Mouse (Mus musculus) CD4-positive, CD25-positive, alpha-beta regulatory T cell, adult 4 months (primary cell): Measurements from ENCODE around the gene Cacna1i. TPM values are rescaled to one million over a fixed set of nuclear protein-coding genes. Genes with fewer than 3 reads are reported as not detected.

Experiments used
- ATAC-seq: one replicate; pipeline ENCODE4 v1.8.0; 2017
- polyA plus RNA-seq, 2 experiments: library from polyadenylated mRNA; unstranded; fragments of 100-300 nt; shearing (Covaris generic); gene quantifications; one replicate each; pipeline ENCODE4 v1.2.1; 2017

Gene Cacna1i
- polyA plus RNA-seq, 2 experiments from 2014 or later: not detected

DNA sequence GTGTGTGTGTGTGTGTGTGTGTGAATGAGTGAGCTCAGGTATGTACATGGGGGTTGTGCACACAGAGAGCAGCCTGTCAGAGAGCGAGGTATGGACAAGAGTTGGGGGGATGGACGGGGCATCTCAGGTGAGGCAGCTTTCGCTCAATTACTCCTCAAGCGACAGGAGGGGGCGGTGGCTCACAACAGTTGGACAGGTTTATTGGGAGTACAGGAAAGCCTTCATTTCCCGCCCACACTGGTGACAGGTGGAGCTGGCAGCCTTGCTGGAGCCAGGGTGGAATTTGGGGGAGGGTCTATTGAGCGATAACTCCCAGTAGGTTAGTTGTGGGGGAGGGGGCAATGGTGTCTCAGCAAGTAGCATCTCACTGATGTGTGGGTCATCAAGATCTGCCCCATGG, 48.2 kb downstream of the Cacna1i start:
- ATAC-seq: no peak

DNA sequence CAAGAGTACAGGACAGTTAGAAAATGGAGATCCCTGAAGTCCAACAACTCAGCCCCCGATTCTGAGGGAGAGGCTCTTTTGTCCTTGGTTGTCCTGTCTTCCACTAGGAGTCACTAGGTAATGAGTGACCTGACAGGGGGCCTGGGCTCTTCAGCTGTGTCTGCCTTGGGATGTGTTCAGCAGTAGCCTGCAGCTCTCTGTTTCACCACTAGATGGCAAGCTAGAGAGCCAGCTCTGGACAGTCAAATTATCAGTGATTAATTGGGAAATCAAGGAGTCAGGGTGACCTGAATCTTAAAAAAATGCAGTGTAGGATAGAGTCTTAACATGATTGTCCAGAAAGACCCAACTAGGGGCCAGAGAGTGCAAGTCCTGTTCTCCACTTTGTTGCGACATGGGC, 53.3 kb downstream of the Cacna1i start:
- ATAC-seq: no peak

DNA sequence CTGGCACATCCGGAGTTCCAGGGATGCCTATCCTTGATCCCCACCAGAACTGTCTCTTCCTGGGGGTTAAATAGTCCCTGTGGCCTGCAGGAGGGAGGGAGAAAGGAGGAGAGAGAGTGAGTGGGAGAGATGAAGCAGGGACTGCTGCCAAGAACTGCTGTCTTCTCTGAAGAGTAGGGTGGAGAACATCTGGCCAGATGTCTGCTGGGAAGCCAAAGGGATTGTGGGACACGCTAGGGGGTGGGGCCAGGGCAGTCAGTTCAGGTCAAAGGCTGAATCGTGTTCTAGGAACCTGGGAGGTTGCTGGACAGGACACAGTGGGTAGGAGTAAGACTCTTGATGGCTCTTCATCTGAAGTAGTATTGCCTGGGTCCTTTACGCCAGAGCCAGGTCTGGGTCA, 55.4 kb downstream of the Cacna1i start:
- ATAC-seq: no peak

DNA sequence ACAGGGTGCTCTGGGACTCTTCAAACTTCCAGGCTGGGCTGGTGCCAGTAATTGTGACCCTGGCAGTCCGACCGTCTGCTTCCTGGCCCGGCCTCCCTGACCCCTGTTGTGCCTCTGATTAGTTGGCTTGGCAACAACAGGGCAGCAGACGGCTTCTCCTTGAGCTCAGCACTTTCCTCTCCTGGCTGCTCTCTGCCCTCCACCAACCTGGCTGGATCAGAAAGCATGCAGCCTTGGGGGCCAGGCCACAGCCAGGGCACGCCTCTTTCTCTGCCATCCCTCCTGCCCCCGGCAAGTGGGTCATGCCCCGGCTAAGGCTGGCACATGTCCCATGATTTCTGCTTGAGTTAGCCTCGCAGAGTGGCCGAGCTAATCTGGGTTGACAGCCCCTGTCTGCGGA, 56.0 kb downstream of the Cacna1i start:
- ATAC-seq: no peak

DNA sequence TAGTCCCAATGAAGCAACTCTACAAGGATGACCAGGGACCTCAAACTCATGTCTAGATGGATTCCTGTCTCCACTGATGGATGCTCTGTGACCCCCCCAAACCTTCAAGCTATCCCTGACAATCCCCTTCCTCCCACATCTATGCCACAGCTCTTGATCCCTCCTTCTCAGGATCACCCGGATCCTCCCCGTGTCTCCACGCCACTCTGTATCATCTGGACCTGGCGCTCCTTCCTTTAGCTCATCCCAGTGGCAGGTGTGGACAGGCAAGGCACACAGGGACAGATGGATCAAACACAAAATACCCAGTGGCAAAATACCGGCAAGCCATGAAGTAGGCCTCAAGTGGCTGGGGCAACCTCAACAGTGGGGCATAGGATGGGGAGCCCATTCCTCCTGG, 56.7 kb downstream of the Cacna1i start:
- ATAC-seq: no peak

DNA sequence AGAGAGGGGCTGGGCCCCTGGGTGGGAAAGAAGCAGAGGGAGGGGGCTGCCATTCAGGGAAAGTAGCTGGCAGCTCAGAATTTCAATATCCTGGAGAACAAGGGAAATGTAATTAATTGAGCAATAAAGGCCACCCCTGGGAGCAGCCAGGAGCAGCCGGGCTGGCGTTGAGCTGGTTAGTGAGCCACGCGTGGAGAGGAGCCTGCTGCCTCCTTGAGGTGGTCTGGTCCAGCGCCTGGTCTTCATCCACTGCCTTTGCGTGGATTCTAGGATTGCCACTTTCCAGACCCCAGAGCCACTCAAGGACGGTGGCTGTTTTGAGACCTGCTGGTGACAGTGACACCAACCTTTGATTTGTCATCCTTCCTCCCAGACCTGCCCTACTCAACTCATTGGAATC, 59.5 kb downstream of the Cacna1i start:
- no peak for ATAC-seq

DNA sequence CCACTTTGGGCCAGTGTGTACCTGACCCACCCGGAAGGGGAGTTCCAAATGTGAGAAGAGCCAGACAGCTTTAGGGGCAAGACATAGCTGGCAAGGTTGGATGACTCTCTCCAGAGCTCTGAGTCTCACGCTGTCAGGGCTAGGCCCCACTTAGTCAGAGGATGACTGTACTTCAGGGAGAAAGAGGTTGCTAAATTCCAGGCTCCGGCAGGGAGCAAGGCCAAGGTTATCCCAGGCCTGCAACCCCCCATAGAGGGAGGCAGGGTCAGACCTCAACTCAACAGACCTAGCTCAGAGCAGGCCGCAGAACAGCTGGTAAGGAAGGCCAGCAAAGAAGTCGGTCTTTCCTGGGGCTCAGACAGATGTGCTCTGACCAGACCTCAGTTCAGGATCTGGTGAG, 63.4 kb downstream of the Cacna1i start:
- no peak for ATAC-seq

DNA sequence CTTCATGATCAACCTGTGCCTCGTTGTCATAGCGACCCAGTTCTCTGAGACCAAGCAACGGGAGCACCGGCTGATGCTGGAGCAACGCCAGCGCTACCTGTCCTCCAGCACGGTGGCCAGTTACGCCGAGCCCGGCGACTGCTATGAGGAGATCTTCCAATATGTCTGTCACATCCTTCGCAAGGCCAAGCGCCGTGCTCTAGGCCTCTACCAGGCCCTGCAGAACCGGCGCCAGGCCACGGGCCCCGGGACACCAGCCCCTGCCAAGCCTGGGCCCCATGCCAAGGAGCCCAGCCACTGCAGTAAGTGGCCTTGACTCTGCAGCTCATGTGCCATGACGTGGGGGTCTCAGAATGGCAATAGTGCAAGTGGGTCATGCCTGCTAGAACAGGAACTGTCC, 71.8 kb downstream of the Cacna1i start:
- ATAC-seq: no peak

DNA sequence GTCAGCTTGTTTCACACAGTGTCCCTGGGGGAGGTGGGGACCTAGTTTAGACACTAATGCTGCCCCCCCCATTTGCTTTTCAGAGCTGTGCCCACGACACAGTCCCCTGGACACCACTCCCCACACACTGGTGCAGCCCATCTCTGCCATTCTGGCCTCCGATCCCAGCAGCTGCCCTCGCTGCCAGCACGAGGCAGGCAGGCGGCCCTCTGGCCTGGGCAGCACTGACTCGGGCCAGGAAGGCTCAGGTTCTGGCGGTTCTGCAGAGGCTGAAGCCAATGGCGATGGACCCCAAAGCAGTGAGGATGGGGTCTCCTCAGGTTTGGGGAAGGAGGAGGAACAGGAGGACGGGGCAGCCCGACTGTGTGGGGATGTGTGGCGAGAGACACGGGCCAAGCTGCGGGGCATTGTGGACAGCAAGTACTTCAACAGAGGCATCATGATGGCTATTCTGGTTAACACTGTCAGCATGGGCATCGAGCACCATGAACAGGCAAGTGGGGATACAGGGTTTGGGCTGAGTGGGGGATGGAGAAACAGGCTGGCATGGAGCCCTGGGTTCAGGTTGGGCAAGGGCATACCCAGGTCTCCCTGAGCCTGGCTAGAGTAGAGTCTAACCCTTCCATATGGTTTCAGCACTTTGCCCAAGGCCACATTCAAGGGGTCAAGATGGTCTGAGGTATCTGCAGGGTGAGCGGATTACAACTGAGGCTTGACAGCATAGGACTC, 74.9 kb downstream of the Cacna1i start:
- ATAC-seq: no peak

DNA sequence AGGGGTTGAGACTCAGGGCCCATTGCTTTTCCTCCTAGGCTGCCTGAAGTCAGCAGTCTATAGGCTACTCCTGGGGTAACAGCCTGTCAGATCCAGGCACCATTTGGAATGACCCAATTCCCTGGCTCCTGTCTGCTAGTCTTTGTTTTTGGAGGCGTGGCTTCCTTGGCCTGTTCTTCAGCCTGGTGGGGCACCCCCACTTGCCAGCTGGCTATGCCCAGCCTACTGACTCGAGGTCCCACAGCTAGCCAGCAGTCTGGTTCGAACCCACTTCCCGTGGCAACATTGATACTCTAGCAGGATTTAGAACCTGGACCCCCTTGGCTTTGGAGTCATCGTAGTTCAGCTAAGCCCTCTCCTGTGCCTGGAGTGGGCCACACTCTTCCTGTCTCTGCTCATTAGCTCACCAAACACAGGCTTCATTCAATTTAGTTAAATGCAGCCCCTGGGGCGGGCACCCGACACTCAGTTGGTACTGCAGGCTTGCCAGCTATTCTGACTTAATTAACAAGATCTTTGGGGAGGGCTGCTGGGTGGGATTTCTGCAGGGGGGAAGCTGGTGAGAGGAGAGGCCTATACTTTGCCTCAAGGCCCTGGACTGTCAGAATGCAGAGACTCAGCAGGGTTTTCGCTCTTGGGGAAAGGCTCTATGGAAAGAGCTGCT, 75.6 kb downstream of the Cacna1i start:
- ATAC-seq: no peak

DNA sequence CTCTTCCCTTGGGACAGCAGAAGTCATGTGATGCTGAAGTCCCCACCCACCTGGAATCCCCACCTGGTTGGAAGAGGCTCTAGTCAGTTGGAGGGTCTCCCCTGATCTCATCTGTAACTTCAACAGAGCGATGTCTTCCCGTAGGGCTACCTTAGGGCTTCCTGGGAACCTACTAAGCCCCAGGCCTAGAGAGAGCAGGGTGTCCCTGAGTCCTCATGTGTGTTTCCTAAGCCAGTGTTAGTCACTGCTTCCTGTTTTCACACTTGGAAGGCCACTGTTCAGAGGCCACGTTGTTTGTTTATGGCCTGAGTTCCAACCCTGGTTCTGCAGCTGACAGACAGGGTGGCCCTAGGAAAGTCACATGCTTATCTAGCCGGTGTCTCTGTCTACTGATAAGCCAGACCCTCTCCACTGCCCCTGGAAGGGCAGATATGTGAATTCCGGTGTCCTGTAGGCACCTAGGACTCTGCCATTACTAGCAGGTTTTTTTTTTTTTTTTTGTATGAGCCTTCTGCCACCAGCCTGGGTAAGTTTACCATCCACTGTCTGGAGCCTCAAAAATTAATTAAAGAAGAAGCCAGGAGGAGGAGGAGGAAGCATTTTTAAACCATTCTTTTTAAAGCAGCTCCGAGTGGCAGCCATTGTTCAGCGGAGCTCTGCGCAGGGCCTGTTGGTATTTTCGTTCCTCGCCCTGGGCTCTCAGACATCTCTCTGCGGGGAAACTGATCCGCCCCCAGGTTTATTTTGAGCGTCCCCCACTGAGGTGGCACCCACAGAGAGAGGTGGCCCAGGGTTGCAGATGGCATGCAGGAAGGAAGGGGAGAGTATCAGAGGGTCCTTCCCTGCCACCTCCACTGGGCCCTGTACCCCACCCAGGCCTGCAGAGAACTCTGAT, 77.0 kb downstream of the Cacna1i start:
- no peak for ATAC-seq

DNA sequence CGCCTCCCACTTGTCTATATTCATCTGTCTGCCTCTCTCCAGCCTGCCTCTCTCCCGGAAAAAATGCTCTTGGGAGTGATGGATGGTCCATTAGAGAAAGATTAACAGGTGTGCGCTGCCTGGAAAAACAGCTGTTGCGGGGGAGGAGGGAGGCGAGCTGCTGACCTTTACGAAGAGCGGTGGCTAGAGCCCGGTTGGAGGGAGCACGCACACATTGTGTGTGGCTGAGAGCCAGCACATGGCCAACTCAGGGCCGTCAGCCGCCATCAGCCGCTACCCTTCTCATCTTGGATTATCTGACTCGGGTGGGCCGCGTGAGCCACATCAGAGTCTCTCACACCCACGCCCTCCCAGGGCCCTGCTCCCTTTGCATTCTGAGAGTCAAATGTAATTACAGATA, 79.9 kb downstream of the Cacna1i start:
- no peak for ATAC-seq

DNA sequence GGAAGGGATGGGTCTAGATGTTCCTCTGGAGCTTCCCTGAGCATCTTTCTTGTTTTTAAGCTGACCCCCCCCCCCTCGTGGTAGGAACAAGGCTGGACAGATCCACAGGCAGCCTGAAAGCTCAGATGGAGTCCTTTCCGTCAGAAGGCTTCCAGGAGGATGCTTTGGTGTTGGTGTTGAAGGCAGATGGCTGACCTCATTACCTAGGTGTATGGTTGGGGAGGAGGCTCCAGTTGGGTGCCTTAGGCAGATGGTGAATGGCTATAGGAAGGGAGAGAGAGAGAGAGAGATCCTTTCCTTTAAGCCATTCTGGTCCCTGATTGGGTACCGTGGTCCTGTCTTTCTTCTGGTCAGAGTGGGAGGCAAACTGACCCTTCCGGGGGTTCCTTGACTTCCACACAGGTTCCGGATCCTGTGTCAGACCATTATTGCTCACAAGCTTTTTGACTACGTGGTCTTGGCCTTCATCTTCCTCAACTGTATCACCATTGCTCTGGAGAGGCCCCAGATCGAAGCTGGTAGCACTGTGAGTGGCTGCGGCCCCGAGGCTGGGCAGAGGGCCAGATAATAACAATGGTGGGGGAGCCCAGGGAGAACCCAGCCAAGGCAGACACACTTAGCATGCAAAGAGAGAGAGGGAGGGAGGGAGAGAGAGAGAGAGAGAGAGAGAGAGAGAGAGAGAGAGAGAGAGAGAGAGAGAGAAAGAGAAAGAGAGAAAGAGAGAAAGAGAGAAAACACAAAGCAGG, 86.4 kb downstream of the Cacna1i start:
- no peak for ATAC-seq

DNA sequence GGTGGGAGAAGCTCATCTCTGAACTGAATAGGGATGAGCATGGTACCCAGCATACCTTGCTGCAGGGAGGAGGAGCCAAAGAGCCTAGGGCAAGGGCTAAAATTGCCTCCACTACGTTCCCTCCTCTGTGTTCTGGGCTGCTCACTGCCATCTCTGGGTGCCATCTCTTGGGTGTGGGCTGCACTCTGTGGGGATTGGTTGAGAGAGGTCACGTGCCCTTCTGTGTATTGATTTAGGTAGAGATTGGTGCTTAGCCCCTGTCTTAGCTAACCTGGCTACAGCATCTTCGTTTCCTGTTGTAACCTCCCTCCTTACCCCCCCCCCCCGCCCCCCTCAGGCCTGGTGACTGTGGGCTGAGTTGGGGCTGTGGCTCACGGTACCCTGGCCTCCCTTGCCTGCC, 87.8 kb downstream of the Cacna1i start:
- ATAC-seq: no peak

DNA sequence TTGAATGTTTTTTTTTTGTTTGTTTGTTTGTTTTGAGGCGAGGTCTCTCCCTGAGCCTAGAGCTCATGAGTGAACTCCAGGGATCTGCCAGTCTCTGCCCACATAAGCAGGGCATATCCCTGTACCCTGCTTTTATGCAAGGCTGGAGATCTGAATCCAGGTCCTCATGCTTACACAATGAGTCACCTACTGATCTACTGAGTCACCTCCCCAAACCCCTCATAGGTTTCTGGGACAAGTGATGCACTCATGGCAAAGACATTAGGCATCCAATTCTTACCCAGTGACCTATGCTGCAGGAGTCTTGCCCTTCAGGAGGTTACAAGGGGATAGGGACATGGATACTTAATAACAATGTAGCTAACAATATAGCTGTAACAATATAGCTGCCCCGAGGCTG, 100.1 kb downstream of the Cacna1i start:
- ATAC-seq: no peak

DNA sequence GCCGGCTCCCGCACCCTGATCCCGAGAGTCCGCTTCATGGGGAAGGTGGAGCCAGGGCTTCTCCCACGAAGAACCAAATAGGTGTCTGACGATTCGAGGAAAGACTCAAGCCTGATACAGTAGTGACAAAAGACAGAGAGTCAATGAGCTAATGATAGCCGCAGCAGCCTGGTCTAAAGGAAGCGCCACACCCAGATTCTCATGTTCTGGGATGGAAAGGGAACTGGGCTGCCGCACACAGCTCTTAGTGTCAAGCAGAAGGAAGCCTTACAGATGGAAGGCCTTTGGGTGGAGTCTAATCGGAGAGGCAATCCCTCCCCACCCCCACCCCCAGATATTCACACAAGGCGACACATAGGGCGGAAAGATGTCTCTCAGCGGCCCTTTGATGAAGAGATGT, 104.8 kb downstream of the Cacna1i start:
- no peak for ATAC-seq

DNA sequence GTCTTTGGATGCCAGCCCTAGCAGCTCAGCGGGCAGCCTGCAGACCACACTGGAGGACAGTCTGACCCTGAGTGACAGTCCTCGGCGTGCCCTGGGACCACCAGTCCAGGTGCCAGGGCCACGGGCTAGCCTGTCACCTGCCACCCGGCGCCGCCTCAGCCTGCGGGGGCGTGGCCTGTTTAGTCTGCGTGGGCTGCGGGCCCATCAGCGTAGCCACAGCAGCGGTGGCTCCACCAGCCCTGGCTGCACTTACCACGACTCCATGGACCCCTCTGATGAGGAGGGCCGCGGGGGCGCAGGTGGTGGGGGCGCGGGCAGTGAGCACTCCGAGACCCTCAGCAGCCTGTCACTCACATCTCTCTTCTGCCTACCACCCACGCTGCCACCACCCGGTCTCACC, 108.0 kb downstream of the Cacna1i start:
- ATAC-seq: no peak

DNA sequence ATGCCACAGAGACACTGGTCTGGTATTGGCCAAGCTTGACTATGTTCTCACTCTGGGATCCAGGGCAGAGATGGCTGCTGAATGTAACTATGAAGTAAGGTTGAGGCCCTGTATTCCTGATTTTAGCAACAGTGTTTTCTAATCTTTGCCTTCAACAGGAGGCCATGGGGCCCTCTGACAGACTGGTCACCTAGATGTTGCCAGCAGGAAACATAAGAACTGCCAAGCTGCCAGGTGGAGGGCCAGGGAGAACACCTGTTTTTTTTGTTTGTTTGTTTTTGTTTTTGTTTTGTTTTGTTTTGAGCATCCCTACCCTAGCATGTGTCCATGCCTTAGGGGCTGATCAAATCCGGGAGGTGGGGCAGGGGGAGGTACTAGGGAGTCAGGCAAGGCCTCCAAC, 112.4 kb downstream of the Cacna1i start:
- ATAC-seq: no peak

DNA sequence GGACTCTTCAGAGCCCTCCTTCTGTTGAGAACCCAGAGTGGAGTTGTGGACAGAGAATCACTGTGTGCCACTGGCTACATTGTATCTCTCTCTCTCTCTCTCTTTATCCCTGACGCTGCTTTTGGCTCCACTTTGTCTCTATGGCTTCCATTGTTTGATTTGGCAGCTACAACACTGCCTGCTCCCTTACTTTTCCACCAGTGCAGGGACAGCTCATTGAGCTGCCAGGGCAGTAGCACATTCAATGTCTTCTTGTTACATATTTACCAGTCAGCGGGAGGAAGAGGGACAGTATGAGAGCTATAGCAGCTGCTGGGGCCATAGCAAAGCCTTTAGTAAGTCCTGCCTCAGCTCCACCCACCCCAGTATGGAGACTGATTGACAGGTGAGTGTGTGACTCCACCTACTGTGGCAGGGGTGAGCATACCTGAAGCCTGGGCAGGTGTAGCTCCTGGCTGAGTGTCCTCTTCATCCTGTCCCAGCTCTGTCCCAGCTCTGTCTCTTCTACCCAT, 114.4 kb downstream of the Cacna1i start:
- no peak for ATAC-seq

DNA sequence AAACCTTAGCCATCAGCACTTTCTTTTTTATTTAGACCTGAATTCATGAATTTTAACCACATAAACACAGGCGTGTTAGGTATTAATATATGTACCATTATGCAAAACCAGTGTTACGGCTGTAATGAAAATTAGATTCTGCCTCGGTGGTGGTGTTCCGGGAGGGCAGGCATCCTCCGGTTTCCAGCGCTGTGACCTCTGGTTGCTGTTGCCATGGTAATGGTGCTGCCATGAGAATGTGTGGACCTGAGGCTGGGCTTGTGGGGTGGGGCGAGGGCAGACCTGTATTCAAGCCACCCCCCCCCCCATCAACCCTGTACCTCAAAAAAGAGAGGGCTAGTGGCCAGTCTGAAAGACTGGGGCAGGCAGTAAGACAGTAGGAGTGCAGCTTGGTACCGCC, 114.9 kb downstream of the Cacna1i start:
- ATAC-seq: no peak

DNA sequence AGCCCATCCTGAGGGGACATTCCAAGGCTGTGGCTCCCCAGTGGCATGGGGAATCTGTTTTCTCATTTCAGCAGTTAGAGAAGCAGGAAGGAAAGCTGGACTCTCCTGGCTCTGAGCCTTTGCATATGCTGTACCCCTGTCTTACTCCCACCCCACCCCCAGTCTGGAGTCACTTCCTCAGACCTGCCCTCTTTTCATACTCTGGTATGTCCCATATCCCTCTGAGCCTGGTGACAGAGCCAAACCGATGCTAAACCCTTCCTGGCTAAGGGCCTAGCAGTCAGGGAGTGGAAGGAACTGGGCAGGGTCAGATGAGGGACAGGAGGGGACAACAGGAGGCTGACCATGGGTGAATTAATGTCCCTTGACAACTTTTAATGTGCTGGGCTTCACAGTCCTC, 120.8 kb downstream of the Cacna1i start:
- ATAC-seq: no peak

DNA sequence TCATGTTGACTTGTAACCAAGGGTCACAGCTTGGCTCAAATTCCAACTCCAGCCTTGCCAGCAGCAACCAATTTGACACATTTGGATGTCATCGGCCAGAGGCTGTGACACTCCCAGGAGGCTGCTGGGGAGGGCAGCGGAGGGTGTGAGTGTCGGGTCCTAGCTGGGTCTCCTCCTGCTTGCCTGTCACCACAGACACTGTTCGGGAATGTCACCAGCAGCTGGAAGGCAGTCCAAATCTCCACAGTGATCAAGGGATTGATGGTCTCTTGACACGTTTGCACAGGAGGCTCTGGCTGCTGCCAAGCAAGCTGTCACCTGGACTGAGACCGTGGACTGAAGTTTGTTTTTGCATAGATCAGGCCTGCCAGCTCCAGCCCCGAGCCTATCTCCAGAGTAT, 123.6 kb downstream of the Cacna1i start:
- no peak for ATAC-seq

DNA sequence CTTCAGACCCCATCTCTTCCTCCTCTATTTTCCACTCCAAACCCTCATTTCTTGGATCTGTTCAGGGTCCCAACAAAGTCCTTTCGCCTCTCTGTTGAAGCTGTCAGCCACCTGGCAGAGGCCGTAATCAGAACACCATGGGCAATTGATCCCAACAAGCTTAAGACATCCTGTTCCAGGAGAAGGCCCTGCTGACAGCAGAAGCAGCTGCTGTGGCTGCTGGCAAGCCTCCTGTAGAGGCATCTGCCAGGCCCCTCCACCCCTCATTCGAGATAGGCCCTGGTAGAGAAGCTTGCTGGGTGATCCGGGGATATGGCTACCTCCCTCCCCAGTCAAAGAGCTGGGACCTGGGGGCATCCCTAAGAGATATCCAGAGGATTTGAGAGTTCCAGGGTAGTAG, 126.0 kb downstream of the Cacna1i start:
- ATAC-seq: no peak
